Mouse (Mus musculus): ENCODE measurements around the gene Skap2.
A peak's percentile ranks its signal among the peaks of the same experiment; 100 is the strongest.

Gene Skap2

GRCm38 (mm10) chr6:52005616-52005962 is 6.8 kb downstream of the Skap2 start:
- no peak for DNase-seq (ENCODE audit: low read depth, low spot score)

GRCm38 (mm10) chr6:52004995-52005394 is 7.4 kb downstream of the Skap2 start:
- no peak for DNase-seq (ENCODE audit: low read depth, low spot score)

- DNase-seq (ENCODE audit: low read depth, low spot score): peak; percentile 79
These were observed 9.7 kb downstream of the Skap2 start for GRCm38 (mm10) chr6:52002676-52003075.

- DNase-seq (ENCODE audit: low read depth, low spot score): no peak
These were observed 13.2 kb downstream of the Skap2 start for GRCm38 (mm10) chr6:51999157-51999478.

- DNase-seq (ENCODE audit: low read depth, low spot score): peak; percentile 67
These were observed 13.8 kb downstream of the Skap2 start for GRCm38 (mm10) chr6:51998409-51999156.

GRCm38 (mm10) chr6:51987999-51988398 is 24.4 kb downstream of the Skap2 start:
- no peak for DNase-seq (ENCODE audit: low read depth, low spot score)

- no peak for DNase-seq (ENCODE audit: low read depth, low spot score)
These were observed 34.7 kb downstream of the Skap2 start for GRCm38 (mm10) chr6:51977638-51978037.

GRCm38 (mm10) chr6:51975751-51976150 is 36.6 kb downstream of the Skap2 start:
- no peak for DNase-seq (ENCODE audit: low read depth, low spot score)

GRCm38 (mm10) chr6:51958992-51959391 is 53.4 kb downstream of the Skap2 start:
- no peak for DNase-seq (ENCODE audit: low read depth, low spot score)

GRCm38 (mm10) chr6:51956048-51956792 is 56.1 kb downstream of the Skap2 start:
- no peak for DNase-seq (ENCODE audit: low read depth, low spot score)

- no peak for DNase-seq (ENCODE audit: low read depth, low spot score)
These were observed 64.7 kb downstream of the Skap2 start for GRCm38 (mm10) chr6:51947661-51948060.

GRCm38 (mm10) chr6:51944916-51945315 is 67.4 kb downstream of the Skap2 start:
- no peak for DNase-seq (ENCODE audit: low read depth, low spot score)

GRCm38 (mm10) chr6:51933998-51934397 is 78.4 kb downstream of the Skap2 start:
- DNase-seq (ENCODE audit: low read depth, low spot score): no peak

- peak; percentile 33 for DNase-seq (ENCODE audit: low read depth, low spot score)
These were observed 79.2 kb downstream of the Skap2 start for GRCm38 (mm10) chr6:51933034-51933611.

GRCm38 (mm10) chr6:51927101-51927500 is 85.2 kb downstream of the Skap2 start:
- DNase-seq (ENCODE audit: low read depth, low spot score): peak; percentile 56

GRCm38 (mm10) chr6:51921831-51922230 is 90.5 kb downstream of the Skap2 start:
- no peak for DNase-seq (ENCODE audit: low read depth, low spot score)

- DNase-seq (ENCODE audit: low read depth, low spot score): no peak
These were observed 103.9 kb downstream of the Skap2 start for GRCm38 (mm10) chr6:51908495-51908894.

- DNase-seq (ENCODE audit: low read depth, low spot score): no peak
These were observed 106.7 kb downstream of the Skap2 start for GRCm38 (mm10) chr6:51905659-51906058.

- DNase-seq (ENCODE audit: low read depth, low spot score): no peak
These were observed 110.8 kb downstream of the Skap2 start for GRCm38 (mm10) chr6:51901544-51901943.

GRCm38 (mm10) chr6:51898318-51898994 is 113.9 kb downstream of the Skap2 start:
- DNase-seq (ENCODE audit: low read depth, low spot score): no peak

GRCm38 (mm10) chr6:51895753-51896152 is 116.6 kb downstream of the Skap2 start:
- no peak for DNase-seq (ENCODE audit: low read depth, low spot score)

- no peak for DNase-seq (ENCODE audit: low read depth, low spot score)
These were observed 117.6 kb downstream of the Skap2 start for GRCm38 (mm10) chr6:51894717-51895116.

Data from ES-CJ7 (cell line).